In genomic region chr11:25747098-25747862, GRCm38 (mm10) we compare ENCODE assay signal across 23 mouse cellular contexts.
DNase-seq lines count a peak whose midpoint lies in the region; ATAC-seq and TF ChIP-seq lines count a peak whose summit lies in the region.
"Had no signal": no experiment of that assay in that cellular context is flagged by ENCODE, and none has a peak within 500 bp of the region (broad histone marks: within the 10 kb centered on the region; RNA-seq: fewer than 3 reads in every experiment).

No protein-coding gene starts in this region.

- WGBS in kidney, embryonic 14.5 days, result 36% methylated on average over 6 of the region's 6 CpGs
- 31% methylated on average over 6 of the region's 6 CpGs for WGBS in kidney, postnatal 0 days
- WGBS in embryonic facial prominence, embryonic 10.5 days, result 64% methylated on average over 6 of the region's 6 CpGs
- WGBS in embryonic facial prominence, embryonic 11.5 days, result 57% methylated on average over 6 of the region's 6 CpGs

- H3K27me3 ChIP-seq in kidney, embryonic 14.5 days (ENCODE audit: control insufficient read depth, insufficient read depth, low read length), result no peaks in the 10 kb centered on the region
- H3K27me3 ChIP-seq in kidney, postnatal 0 days (ENCODE audit: insufficient read depth, low read length), result no peaks in the 10 kb centered on the region
- no peaks in the 10 kb centered on the region for H3K27me3 ChIP-seq in embryonic facial prominence, embryonic 10.5 days (replicated peaks; ENCODE audit: low read depth, poor library complexity, severe bottlenecking)
- H3K27me3 ChIP-seq in embryonic facial prominence, embryonic 11.5 days (ENCODE audit: control insufficient read depth, insufficient read depth, low read length), result no peaks in the 10 kb centered on the region
- H3K27me3 ChIP-seq: forebrain, embryonic 13.5 days; heart, embryonic 12.5 days; heart, embryonic 15.5 days; hindbrain, embryonic 15.5 days had no signal

- no peaks in the 10 kb centered on the region for H3K4me1 ChIP-seq in kidney, embryonic 14.5 days (ENCODE audit: control insufficient read depth, insufficient read depth, low read length)
- no peaks in the 10 kb centered on the region for H3K4me1 ChIP-seq in kidney, postnatal 0 days (replicated peaks; ENCODE audit: insufficient read depth, low read length)
- peaks cover 16% of the 10 kb centered on the region for H3K4me1 ChIP-seq in embryonic facial prominence, embryonic 10.5 days
- no peaks in the 10 kb centered on the region for H3K4me1 ChIP-seq in embryonic facial prominence, embryonic 11.5 days (ENCODE audit: control insufficient read depth, insufficient read depth, low read length)
- H3K4me1 ChIP-seq: heart, embryonic 12.5 days; heart, embryonic 15.5 days; hindbrain, embryonic 15.5 days had no signal

- no peak overlapping the region for H3K4me2 ChIP-seq in kidney, embryonic 14.5 days (replicated peaks; ENCODE audit: low read depth, low read length)
- no peak overlapping the region for H3K4me2 ChIP-seq in kidney, postnatal 0 days (ENCODE audit: low read length)
- H3K4me2 ChIP-seq in embryonic facial prominence, embryonic 11.5 days (ENCODE audit: low read depth, low read length), result no peak overlapping the region
- H3K4me2 ChIP-seq: forebrain, embryonic 13.5 days; heart, embryonic 12.5 days; heart, embryonic 15.5 days; hindbrain, embryonic 15.5 days had no signal

- no peak for TF ChIP-seq CTCF in kidney, postnatal 0 days (IDR thresholded peaks at IDR 0.05; ENCODE audit: low read depth)

- H3K9me3 ChIP-seq in kidney, embryonic 14.5 days (ENCODE audit: control insufficient read depth, low read length), result no peaks in the 10 kb centered on the region
- no peaks in the 10 kb centered on the region for H3K9me3 ChIP-seq in kidney, postnatal 0 days (replicated peaks; ENCODE audit: low read length)
- no peaks in the 10 kb centered on the region for H3K9me3 ChIP-seq in embryonic facial prominence, embryonic 10.5 days
- H3K9me3 ChIP-seq in embryonic facial prominence, embryonic 11.5 days (replicated peaks; ENCODE audit: control insufficient read depth, low read length), result no peaks in the 10 kb centered on the region
- H3K9me3 ChIP-seq: forebrain, embryonic 10.5 days; forebrain, embryonic 13.5 days; heart, embryonic 12.5 days; heart, embryonic 15.5 days; hindbrain, embryonic 15.5 days had no signal

- DNase-seq in kidney, adult 9 months, result no peak
- DNase-seq in kidney, postnatal 0 days (ENCODE audit: low spot score), result peak; percentile 16
- no peak for DNase-seq in kidney, adult 18-20 months
- DNase-seq in embryonic facial prominence, embryonic 10.5 days (ENCODE audit: low spot score), result peak; percentile 37
- DNase-seq in embryonic facial prominence, embryonic 11.5 days (ENCODE audit: low spot score), result peak; percentile 7
- DNase-seq: adrenal gland, adult 2 months; adrenal gland, postnatal 14 days; cerebellum, adult 11 months; cerebellum, adult 2 months; cerebellum, adult 9-11 months; cerebellum, postnatal 25 days; gastrocnemius, postnatal 25 days; heart, adult 18-20 months; heart, postnatal 10 days; heart, postnatal 36 days had no signal

- H3K9ac ChIP-seq in kidney, embryonic 14.5 days (ENCODE audit: low read depth, low read length), result no peak overlapping the region
- no peak overlapping the region for H3K9ac ChIP-seq in kidney, postnatal 0 days (ENCODE audit: low read depth, low read length)
- H3K9ac ChIP-seq in embryonic facial prominence, embryonic 11.5 days (replicated peaks; ENCODE audit: low read length), result no peak overlapping the region
- H3K9ac ChIP-seq: forebrain, embryonic 13.5 days; heart, embryonic 12.5 days; heart, embryonic 15.5 days; hindbrain, embryonic 15.5 days had no signal

- H3K27ac ChIP-seq in kidney, embryonic 14.5 days (ENCODE audit: low read depth, low read length), result no peak overlapping the region
- no peak overlapping the region for H3K27ac ChIP-seq in kidney, postnatal 0 days
- no peak overlapping the region; the same call in 1 of the 2 replicates for H3K27ac ChIP-seq in embryonic facial prominence, embryonic 10.5 days (replicated peaks)
- no peak overlapping the region for H3K27ac ChIP-seq in embryonic facial prominence, embryonic 11.5 days (replicated peaks; ENCODE audit: low read depth, low read length)
- H3K27ac ChIP-seq: forebrain, embryonic 10.5 days; forebrain, embryonic 13.5 days; heart, embryonic 15.5 days; hindbrain, embryonic 15.5 days had no signal

- ATAC-seq in kidney, embryonic 14.5 days (ENCODE audit: low FRiP score, low TSS enrichment), result peak; percentile 84; the same call in 1 of the 2 replicates
- peak; percentile 66; the same call in 1 of the 2 replicates for ATAC-seq in kidney, postnatal 0 days (replicated peaks; ENCODE audit: low FRiP score, low read depth)
- no peak for ATAC-seq in embryonic facial prominence, embryonic 11.5 days (replicated peaks; ENCODE audit: insufficient number of reproducible peaks, low FRiP score, low TSS enrichment, low read depth)
- ATAC-seq: CD4-positive, CD25-positive, alpha-beta regulatory T cell, adult 4 months; forebrain, embryonic 13.5 days; forebrain, embryonic 16.5 days had no signal

- H3K4me3 ChIP-seq in kidney, embryonic 14.5 days (ENCODE audit: low read length), result no peak overlapping the region
- H3K4me3 ChIP-seq in kidney, postnatal 0 days (replicated peaks; ENCODE audit: low read depth, low read length), result no peak overlapping the region
- H3K4me3 ChIP-seq in embryonic facial prominence, embryonic 10.5 days, result no peak overlapping the region
- no peak overlapping the region for H3K4me3 ChIP-seq in embryonic facial prominence, embryonic 11.5 days (ENCODE audit: low read depth, low read length)
- H3K4me3 ChIP-seq: forebrain, embryonic 10.5 days; forebrain, embryonic 13.5 days; heart, embryonic 12.5 days; heart, embryonic 15.5 days; hindbrain, embryonic 15.5 days had no signal

- H3K36me3 ChIP-seq in kidney, embryonic 14.5 days (ENCODE audit: control insufficient read depth, insufficient read depth, low read length), result no peaks in the 10 kb centered on the region
- H3K36me3 ChIP-seq in kidney, postnatal 0 days (ENCODE audit: insufficient read depth, low read length), result no peaks in the 10 kb centered on the region
- H3K36me3 ChIP-seq in embryonic facial prominence, embryonic 10.5 days (replicated peaks), result no peaks in the 10 kb centered on the region
- no peaks in the 10 kb centered on the region for H3K36me3 ChIP-seq in embryonic facial prominence, embryonic 11.5 days (replicated peaks; ENCODE audit: control insufficient read depth, insufficient read depth, low read depth, low read length)
- H3K36me3 ChIP-seq: forebrain, embryonic 10.5 days; heart, embryonic 12.5 days; heart, embryonic 15.5 days; hindbrain, embryonic 15.5 days had no signal

Comparison
In these comparisons a context has a peak if more than half of its experiments do, and no peak if none do; other contexts are left out.
1. DNase-seq: peak in kidney, postnatal 0 days (single experiment), embryonic facial prominence, embryonic 10.5 days (single experiment) and embryonic facial prominence, embryonic 11.5 days (single experiment); none in kidney, adult 9 months (single experiment) and kidney, adult 18-20 months (single experiment).